Mouse (Mus musculus) urinary bladder, postnatal 10 days (tissue): ENCODE measurements around the gene Uhrf1.

ENCODE experiments used
- DNase-seq: peaks from one replicate; pipeline ENCODE4 v3.0.0; 2022; ENCODE audit warnings: low spot score

The Uhrf1 gene

GRCm38 (mm10) chr17:56300186-56300585, 2.9 kb upstream of the Uhrf1 start, which contains the start of gene Arrdc5:
TSS of gene Arrdc5 (minus strand) at chr17:56300286.
- no peak for DNase-seq

- DNase-seq = no peak
Observed at GRCm38 (mm10) chr17:56302363-56302996, 641 bp upstream of the Uhrf1 start.

DNA sequence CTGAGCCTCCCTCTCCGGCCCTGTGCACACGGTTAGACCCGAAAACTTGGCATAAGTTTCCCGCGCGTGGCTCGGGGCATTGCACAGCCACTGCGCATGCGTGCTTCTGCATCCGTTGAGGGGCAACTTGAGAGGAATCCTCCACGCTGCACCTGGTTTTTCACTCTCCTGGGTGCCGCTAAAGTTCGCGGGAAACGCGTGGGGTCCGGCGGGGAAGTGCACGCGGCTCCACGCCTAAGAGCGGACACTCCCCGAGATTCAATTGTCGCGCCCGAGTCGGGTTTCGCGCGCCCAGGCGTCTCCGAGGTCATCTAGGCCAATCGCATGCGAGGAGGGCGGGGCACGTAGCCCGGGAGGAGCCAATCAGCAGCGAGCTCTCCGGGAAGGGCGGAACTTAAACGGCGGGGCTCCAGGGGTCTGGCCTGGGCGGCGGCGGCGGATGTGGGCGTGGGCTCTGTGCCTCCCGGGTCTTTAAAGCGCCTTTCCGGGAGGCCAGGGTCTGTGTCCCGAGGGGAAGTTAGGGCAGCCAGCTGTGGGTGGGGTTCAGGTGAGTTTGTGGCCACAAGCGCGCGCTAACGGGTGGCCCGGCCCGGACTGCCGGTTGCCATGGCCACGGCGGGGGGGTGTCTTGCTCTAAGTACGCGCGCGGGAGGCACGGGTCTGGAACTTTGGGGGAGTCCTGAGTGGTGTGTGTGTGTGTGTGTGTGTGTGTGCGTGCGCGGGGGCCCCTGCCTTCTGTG, 896 bp downstream of the Uhrf1 start:
- DNase-seq = peak; percentile 89

GRCm38 (mm10) chr17:56304718-56305117, 1.6 kb downstream of the Uhrf1 start:
- no peak for DNase-seq

DNA sequence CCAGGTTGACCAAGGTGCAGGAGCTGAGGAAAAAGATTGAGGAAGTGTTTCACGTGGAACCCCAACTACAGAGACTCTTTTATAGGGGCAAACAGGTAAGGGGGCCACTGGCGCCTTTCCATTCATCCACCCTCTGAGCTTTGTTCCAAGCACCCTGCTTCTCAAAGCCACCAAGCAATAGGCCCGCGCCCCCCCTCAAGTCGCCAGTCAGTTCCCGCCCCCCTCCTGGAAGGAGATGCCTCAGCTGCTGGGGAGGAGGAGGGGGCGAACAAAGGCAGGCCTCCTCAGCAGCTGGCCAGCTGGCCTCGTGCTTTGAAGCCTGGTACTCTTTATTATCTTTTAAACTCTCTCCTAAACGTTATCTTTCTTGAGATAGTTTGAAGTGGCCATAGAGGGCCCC, 2.0 kb downstream of the Uhrf1 start:
- no peak for DNase-seq

GRCm38 (mm10) chr17:56305826-56306225, 2.7 kb downstream of the Uhrf1 start:
- no peak for DNase-seq

DNA sequence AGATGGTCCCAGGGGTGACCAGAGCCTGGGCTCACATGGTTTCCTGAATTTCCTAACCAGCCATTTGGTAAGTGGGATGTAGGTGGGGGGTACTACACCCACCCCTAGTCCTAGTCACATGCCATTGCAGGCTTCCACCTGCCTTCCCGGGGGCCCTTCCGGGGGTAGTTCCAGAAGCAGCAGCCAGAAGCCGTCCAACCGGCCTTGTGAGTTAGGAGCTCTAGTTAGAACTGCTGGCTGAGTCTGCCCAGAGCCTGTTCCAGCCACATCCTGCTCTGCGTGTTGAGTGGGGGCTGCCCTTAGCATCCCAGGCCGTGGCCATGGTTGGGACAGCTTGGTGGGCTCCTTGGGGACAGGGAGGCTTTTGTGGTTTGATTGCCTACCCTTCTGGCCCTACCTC, 5.0 kb downstream of the Uhrf1 start:
- no peak for DNase-seq

DNA sequence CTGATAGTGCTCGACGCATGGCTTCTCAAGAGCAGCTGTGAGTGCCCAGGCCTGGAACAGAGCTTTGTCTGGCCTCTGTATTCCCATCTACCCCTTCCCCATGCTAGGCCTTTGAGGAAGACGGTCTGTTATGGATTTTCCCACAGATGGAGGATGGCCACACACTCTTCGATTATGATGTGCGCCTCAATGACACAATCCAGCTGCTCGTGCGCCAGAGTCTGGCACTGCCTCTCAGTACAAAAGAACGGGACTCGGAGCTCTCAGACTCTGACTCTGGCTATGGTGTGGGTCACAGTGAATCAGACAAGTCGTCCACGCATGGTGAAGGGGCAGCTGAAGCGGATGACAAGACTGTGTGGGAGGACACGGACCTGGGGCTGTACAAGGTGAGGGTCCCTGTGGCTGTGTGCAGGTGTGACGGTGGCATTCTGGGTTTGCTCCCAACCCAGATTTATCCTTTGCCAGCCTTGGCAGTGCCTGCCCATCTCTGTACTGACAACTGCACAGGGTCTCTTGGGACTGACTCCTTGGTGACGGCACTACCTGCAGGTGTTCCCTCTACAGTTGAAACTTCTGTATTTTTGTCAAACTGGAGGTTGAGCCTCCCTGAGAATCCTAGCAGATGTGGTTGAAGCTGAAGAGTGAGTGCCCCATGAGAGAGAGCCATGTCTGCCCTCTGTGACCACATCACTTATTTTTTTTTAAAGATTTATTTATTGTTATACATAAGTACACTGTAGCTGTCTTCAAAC, 6.2 kb downstream of the Uhrf1 start:
- DNase-seq = no peak

- DNase-seq = no peak
Observed at GRCm38 (mm10) chr17:56324419-56324818, 21.3 kb downstream of the Uhrf1 start.

- DNase-seq = peak; percentile 94
Observed at GRCm38 (mm10) chr17:56325450-56326152, 22.5 kb downstream of the Uhrf1 start, which contains the start of gene Kdm4b. TSS of gene Kdm4b (plus strand) at chr17:56326062.

GRCm38 (mm10) chr17:56326153-56327147, 23.3 kb downstream of the Uhrf1 start:
- no peak for DNase-seq

DNA sequence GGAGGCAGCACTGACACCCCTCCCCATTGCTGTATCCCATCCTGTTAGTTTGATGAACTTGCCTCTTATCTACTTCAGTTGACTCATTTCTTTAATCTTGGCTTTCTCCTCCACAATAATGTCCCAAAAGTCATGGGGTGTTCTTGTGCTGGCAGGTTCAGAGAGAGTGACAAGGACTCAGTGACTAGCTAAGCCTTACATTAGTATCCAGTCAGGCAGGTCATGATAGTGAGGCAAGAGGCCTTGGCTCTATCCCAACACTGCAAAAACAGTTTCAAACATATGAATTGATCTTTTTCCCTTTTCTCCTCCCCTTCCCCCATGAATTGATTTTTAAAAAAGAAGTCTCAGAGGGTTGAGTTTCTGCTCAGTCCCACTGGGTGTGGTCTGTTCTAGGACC, 26.1 kb downstream of the Uhrf1 start:
- no peak for DNase-seq

GRCm38 (mm10) chr17:56330345-56330744, 27.2 kb downstream of the Uhrf1 start:
- DNase-seq = no peak

DNA sequence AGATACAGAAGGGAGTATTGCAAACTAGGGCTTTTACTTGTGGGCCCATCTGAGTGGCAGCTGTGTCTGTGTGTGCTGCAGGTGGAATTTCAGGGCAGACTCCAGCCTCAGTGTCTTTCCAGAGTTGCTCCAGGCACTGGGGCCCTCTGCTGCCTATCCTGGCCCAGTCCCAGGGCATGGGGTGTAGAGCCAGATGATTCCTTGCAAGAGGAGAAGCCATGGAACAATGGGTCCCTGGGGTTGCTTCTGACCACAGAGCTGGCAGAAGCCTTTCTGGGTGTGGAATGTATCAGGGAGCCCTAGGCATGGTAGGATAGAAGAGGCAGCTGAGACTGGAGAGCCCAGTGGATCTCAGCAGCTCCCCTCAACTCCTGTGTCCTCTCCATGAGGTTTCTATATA, 28.1 kb downstream of the Uhrf1 start:
- no peak for DNase-seq

DNA sequence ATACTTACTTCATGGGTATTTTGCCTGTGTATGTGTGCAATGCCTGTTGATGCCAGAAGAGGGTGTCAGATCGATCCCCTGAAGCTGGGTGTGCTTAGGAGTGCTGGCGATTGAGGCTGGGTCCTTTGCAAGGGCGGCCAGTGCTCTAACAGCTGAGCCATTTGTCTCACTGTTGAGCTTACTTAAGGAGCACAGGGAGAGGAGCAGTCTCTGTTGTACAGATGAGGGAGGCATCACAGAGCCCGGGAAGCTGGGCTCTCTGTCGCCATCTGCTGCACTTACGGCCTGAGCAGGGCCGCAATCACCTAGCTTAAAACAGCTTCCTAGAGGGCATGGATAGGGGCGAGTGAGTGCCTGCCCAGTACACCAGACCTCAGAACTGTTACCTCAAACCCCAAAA, 29.9 kb downstream of the Uhrf1 start:
- no peak for DNase-seq

GRCm38 (mm10) chr17:56337190-56337589, 34.1 kb downstream of the Uhrf1 start:
- DNase-seq = no peak

GRCm38 (mm10) chr17:56337791-56338190, 34.7 kb downstream of the Uhrf1 start:
- DNase-seq = no peak

DNA sequence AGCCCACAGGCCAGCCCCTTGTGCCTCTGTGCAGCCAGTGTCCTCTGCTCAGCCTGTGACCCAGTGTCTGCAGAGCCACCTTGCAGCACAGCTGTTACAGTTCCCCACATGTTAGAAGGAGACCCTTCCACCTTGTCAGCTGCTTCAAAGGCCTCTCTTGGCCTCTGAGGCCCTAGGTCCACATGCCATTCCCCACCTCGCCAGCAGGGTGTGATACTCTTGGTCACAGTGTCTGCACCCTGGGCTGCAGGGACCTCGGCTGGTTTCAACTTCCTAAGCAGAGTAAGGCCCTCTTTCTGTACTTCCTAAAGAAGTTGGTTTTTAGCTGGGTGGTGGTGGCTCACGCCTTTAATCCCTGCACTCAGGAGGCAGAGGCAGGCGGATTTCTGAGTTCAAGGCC, 35.8 kb downstream of the Uhrf1 start:
- DNase-seq = no peak

DNA sequence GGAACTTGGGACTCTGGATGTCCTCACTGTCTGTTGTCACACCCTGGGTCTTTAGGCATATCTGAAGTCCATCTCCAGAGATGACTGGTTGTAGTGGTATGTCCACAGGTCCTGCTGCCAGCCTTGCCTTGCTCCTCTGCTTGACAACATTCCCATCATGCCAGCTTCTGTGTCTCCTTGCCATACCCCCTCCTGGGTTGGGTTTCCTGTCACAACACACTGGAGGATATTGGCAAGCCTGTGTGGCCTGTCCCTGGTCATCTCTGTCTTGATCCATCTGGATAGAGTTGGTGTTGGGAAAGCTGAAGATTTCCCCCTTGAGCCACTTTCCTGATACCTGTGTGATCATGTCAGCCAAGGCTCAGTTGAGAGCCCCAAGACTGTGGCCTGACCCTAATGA, 37.6 kb downstream of the Uhrf1 start:
- DNase-seq = no peak

GRCm38 (mm10) chr17:56343466-56343865, 40.3 kb downstream of the Uhrf1 start:
- no peak for DNase-seq

DNA sequence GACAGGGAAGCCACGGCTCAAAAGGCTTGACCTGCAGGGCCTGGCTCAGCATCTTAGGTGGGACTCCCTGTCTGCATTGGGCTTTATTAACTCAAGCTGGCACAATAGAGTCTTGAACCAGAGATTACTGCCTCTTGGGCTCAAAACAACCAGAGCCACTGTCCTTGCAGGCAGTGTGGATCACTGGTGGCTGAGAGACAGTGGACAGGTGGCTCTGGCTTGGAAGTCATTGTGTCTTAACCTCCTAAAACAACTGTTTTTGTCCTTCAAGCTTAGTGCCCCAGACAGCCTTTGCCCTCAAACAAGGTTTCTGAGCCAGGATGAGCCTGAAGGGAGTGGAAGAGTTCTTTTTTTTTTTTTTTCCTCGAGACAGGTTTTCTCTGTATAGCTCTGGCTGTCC, 42.2 kb downstream of the Uhrf1 start:
- DNase-seq = no peak
